Mouse (Mus musculus) adrenal gland, adult (tissue): Measurements from ENCODE around the gene 4933428G20Rik.

ENCODE experiments used
- DNase-seq, 2 experiments: peaks; one replicate each; pipeline ENCODE4 v3.0.0; 2022 to 2023; ENCODE audit warnings: low spot score in 1 of 2; ENCODE audit not compliant: inconsistent age in 2 of 2

Gene 4933428G20Rik

DNA sequence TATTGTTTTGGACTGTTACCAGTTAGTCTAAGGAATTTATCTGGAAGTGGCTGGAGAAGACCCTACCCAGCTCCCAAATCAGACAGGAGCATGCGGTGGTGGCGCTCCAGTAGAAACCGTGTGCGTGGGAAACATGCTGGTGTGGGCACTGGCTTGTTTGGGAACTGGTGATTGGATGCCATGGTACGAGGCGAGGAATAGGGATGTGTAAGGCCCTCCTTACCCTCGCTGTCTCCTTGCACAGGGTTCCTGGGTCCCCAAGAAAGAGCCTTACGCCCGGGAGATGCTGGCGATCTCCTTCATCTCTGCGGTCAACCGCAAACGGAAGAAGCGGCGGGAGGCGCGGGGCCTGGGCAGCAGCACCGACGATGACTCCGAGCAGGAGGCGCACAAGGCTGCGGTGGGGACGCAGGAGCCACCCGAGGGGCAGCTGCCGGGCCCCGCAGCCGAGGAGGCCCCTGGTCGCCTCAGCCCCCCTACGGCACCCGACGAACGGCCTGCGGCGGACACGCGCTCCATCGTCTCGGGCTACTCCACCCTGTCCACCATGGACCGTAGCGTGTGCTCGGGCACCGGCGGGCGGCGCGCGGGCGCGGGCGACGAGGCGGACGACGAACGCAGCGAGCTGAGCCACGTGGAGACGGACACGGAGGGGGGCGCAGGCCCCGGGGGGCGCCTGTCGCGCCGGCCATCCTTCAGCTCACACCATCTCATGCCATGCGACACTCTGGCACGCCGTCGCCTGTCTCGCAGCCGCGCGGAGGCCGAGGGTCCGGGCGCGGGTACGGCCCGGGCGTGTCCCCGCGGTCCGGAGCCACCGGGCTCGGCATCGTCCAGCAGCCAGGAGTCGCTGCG lies at the start of gene 4933428G20Rik:
4933428G20Rik (minus strand) TSS at position 476 of the 855 bp plus-strand sequence.
- DNase-seq, result no peak

DNA sequence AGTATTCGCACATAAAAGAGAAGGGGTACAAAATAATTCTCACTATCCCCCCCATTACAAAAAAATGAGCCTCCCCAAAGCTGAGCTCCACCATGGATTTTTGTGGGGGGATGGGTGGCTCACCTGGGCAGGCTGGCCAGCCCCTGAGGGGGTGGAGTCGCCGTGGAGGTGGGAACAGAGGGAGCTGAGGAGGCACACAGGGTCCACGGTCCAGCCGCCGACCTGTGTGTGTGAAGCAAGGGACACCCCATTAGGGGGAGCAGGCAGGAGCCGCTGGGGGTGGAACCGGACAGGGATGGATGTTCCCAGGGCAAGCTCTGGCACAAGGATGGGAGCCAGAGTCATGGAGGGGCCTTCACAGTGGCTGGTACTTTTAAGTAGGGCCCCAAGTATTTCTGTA lies 48.6 kb upstream of the 4933428G20Rik start:
- DNase-seq, result no peak

DNA sequence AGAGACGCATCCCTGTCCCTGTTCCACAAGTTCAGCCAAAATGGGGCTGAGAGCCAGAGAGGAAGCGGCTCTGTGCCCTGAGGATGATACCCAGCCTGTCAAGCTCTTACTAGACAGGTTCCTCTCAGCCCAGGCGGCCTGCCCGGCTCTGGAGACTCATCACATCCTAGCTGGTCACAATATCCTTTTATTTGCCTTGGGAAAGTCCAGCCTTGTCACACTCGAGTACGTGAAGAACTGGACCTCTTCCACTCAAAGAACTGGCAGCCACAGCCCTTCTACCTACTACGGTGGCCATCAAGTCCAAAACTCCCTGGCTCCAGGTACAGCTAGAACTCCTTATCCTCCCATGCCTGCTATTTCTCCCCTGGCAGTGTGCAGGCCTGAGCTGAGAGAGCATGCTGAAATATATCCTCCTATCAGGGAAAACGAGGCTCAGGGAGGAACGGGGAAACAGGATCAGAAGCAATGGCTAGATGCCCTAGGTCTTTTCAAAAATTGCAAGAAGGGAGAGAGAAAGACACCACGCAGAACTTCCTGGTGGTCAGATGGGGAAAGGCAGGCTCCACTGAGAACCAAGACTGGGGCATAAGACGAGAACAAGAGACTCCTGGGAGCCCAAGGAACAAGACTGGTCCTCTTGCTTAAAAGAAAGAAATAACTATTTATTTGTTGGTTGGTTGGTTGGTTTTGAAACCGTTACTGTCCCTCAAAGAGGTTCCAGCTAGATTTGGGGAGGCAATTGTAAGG lies 48.0 kb upstream of the 4933428G20Rik start:
- DNase-seq, result no peak

DNA sequence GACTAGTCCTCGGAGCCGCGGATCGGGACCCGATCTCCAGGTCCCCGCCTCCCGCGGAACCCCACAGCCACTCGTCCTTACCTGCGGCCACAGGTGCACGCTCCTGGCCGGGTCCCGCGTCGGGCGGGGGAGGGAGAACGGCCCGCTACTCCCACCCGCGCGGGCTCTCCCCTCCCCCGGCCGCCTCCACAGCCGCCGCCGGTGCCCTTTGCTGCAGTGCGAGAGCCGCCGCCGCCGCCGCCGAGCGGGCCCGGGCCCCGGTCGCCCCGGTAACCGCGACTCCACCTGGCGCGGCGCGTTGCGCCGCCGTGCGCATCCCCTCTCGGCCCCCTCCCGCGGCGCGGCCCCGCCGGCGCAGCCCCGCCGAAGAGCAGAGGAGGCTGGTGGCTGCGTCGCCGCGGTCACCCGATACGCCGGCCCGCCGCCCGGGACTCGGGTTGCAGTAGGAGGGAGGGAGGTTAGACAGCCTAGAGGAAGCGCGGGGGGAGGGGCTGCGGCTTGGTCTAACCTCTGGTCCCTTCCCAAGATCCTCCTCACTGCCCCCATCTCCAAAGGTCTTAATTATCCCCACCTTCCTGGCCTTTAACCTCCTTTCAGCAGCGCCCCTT lies 46.8 kb upstream of the 4933428G20Rik start:
- peak in 1 of 2 experiments; percentile 71 for DNase-seq

DNA sequence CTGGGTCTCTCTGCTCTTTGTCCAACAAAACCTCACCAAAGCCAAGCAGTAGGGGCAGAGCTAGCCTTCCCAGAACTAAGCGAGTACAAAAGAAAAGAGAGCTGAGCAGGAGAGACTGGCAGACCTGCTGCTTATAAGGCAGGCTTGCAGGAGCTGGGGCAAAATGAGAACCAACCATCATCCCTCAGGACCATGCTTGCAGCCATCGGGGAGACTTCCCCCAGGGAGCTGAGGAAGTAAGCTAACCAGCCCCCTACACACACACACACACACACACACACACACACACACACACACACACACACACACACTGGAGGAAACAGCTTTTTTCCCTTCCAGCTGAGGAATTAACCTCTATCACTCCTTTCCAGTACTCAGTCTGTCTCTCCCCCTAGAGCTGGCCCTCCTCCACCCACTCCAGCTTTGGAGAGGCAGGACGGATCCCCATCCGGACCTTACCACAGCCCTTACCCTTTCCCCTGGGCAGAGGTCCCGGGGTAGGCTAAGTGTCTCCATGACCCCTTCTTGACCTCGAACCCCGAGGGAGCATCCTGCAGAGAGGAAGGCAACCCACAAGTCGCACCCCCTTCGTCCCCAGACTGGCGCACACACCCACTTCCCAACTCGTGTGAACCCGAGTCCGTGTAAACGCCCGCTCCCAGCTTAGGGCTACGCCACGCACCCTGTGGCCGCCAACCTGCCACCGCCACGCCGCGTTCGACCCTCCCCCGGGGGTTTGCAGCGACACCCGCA lies 45.8 kb upstream of the 4933428G20Rik start:
- DNase-seq, result peak in 1 of 2 experiments; percentile 52

DNA sequence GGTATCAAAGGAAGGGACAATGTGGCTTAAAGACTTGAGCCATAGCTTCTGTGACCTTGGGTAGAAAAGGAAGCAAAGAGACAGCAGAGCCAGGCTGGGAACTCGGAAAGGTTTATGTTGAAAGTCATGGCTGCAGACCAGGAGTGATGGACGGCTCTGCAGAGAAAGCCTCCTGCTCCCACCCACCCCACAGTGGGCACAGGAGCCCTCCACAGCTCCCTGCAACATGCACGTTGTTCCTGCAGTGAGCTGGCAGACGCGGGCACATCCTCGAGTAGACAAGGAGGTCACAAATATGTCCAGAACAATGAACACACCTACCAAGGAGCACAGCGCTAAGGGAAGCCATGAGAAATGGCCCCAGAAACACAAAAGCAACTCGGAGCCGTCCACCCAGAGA lies 43.7 kb upstream of the 4933428G20Rik start:
- no peak for DNase-seq

DNA sequence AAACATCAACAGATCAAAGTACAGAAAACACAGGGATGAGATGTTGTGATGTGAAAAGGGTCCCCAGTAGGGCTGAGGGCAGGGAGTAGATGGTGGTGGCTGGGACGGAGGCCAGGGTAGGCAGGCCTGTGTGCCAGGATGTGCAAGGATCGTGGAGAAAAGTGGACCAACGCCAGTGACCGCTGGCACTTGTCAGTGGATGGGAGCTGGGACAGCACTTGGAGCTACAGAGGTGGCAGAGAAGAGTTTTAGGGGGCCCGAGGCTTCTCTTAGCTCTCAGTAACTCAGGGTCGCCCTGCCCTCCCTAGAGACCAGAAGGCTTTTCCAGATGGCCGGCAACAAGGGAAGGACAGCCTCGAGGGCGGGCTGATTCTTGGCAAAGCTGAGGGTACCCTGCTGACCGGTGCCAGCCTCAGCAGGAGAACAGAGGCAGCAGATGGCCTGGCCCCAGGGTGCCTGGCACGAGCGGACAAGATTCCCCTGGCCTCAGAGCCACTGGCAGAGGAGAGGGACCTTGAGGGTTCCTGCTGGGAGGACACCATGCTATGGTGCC lies 43.1 kb upstream of the 4933428G20Rik start:
- peak; percentile 32 to 67 for DNase-seq

DNA sequence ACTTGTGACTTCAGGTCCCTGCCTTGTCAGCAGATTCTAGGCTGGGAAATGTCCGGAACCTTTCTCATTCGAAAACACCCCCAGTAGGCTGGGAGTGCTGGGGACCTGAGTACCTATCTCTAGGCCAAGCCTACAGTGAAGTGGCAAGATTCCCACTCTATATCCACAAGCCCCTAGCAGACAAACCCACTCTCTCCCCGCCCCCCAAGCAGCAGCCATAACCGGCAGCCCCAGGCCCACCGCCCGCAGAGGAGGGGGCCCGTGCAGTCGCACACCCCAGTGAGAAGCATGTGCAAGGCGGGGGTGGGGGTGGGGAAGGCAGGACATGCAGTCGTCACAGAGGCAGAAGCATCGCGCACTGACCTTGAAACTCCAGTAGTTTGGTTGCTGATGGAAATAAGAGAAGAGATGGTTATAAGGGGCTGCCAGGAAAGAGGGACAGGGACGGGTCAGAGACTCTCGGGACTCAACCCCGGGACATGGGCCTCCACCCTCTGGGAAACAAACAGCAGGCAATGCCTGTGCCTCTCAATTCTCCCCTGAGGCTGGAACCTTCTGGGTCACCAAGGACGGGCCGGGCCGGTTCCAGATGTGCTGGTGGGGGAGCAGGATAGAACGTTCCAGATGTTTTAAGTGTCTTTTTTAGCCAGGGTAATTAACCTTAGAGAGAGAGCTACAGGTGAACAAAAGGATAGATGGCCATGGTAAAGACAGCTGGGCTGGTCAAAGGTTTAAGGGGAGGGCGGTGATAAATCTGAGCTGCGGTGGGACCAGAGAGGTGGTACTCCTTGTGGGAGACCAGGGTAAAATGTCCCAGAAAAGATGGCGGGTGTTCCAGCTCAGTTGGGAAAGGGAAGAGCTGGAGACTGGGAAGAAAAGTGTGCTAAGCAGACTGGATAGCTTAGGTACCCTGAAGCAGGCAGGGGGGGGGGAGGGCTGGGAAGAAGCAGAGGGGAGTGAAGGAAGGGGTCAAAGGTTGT lies 42.3 kb upstream of the 4933428G20Rik start:
- no peak for DNase-seq

DNA sequence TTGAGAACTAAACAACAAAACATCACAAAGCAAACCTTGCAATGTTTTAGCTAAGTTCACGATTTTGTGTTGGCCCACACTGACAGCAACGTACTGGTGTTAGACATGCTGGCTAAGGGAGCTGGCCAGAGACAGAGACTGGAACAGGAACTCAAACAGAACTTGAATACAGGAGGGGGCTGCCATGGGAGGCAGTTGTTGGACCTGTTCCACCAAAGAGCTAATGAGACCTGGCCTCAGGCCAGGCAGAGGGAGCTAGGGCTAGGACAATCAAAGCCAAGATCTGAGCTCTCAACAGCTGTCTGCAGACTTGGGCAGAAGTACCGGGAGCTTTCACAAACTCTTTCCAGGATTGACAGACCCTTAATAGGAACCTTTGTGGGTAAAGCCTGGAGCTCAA lies 40.5 kb upstream of the 4933428G20Rik start:
- DNase-seq, result no peak

DNA sequence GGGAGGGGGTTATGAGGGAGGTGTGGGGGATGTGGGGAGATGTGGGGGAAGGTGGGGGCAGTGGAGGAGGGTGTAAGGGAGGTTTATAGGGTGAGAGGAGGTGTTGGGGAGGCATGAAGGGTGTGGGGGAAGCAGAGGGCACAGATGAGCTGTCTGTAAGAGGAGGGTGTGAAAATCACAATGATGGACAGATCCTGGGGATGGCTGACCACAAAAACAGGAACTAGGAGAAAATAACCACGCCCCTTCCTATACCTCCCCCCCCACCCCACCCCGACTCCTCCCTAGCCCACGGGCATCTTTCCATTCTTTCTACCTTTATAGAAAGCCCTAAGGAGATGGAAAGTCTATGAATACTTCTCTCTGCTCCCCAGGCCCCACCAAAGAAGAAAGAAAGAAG lies 40.0 kb upstream of the 4933428G20Rik start:
- no peak for DNase-seq

DNA sequence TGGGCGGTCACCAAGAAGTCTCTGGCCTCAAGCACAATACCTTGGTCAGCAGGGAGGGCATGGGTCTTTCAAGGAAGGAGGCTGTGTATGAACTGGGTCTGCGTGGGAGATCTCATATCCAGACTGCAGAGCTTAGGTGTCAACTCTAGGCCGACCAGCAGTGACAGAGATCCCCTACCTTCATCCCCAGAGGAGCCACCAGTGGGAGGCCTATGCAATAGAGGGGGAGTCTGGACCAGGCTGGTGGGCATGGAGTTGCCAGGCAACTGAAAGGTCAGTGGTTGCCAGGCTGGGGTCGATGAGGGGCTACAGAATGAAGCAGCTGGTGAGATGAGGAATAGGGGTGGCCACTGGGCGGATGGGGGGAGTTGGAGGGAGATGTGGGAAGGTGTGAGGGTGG lies 39.5 kb upstream of the 4933428G20Rik start:
- DNase-seq, result no peak

DNA sequence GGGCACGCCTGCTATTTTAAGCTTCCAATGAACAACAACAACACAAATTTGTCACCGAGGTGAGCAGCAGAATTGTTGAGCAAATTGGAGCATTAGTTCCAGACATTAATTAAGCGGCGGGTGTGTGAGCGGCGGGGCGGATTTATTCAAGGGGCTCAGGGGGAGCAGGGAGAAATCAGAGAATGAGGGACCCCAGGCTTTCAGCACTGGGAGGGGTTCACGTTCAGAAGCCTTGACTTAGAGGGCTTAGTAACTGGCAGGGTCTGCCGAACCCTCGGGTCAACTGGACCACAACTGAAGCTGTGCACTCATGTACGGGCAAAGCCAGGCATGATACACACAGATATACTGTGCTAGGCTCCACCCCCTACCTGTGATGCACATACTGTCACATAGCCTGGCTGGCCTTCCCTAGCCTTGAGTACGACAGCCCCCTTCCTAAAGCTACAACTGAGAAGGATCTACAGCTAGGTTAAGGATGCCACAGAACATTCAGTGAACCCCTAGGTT lies 37.5 kb upstream of the 4933428G20Rik start:
- no peak for DNase-seq

DNA sequence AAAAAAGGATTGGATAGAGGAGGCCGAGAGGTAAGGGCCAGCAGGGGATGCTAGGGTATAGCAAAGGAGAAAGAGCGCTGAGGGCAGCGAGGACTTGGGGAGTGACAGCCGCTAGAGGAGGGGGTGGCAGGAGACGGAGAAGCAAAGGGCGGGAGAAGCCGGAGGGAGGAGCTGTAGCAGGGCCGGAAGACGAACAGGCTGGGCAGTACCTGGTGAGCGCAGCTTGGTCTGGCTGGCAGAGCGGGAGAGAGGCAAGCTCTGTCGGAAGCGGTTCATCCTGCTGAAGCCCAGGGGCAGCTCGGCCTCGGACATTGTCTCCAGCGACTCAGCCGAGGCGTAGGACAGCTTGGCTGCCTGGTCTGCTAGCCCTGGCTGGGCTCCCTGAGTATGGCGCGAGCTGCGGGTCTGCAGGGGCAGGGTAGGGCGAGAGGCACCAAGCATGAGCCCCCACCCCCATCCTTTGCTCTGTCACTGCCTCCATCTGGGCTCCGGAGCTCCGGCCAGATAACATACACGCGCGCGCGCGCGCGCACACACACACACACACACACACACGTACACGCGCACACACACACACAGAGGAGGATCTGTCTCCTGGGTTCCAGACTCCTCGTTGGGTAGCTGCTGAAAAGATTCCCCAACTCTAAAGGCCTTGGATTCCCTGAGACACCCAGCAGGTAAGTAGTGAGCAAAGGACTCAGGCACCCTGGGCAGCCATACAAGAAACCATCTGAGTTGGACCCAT lies 36.9 kb upstream of the 4933428G20Rik start:
- peak; percentile 42 to 69 for DNase-seq

DNA sequence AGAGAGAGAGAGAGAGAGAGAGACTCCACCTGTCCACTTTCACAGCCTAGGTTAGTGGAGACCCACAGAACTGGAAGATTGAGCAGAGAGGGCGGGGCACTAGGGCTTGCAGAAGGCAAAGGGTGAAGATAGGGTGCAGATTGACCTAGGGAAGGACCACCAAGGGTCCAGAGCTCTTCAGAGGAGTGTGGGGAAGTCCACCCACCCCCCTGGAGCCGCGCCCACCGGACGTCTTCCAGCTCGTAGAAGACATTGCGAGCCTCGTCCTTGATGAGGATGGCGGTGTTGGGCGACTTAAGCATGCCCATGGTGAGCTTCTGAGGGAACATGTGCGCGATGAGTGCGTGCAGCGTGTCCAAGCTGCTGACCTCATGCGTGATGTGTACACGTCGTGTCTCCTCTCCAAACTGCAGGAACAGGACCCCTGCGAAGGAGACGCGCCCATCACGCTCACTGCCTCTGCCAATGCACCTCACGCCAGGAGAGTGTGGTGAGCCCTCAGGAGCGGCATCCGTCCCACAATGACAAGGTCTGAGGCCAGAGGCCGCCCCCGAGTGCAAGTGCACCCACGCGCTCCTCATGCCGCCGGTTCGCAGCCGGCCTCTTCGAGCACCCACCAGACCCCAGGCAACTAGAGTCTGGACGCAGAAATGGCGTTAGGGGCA lies 36.1 kb upstream of the 4933428G20Rik start:
- DNase-seq, result no peak

DNA sequence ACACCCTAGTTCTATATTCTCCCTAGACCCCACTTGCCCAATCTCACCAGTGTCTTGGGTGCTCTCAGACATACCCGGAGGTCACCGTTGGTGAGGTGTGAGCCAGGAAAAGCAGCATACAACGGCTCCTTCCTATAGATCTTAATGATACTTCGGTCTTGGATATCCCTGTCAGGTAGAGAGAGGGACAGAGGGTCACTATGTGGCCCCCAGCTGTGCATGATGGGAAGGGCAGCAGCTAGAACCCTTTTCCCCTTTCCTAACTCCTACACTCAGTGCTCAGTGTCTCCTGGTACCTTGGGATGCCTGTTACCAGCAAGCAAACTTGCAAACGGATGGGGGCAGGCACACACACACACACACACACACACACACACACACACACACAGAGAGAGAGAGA lies 35.5 kb upstream of the 4933428G20Rik start:
- no peak for DNase-seq

DNA sequence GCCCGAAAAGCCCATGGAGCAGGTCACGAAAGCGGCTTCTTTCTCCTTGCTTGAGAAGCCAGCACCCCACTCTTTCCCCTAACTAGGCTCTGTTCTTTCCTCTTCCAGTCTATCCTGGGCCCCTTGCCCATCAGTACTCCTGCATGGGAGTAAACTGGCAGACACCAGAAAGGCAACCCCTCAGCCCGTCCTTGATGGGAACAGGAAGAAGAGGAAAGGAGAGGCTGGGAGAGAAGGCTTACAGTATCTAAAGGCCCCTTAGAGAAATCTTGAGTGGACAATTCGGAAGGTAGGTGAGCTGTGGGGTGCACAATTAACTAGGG lies 35.1 kb upstream of the 4933428G20Rik start:
- no peak for DNase-seq

DNA sequence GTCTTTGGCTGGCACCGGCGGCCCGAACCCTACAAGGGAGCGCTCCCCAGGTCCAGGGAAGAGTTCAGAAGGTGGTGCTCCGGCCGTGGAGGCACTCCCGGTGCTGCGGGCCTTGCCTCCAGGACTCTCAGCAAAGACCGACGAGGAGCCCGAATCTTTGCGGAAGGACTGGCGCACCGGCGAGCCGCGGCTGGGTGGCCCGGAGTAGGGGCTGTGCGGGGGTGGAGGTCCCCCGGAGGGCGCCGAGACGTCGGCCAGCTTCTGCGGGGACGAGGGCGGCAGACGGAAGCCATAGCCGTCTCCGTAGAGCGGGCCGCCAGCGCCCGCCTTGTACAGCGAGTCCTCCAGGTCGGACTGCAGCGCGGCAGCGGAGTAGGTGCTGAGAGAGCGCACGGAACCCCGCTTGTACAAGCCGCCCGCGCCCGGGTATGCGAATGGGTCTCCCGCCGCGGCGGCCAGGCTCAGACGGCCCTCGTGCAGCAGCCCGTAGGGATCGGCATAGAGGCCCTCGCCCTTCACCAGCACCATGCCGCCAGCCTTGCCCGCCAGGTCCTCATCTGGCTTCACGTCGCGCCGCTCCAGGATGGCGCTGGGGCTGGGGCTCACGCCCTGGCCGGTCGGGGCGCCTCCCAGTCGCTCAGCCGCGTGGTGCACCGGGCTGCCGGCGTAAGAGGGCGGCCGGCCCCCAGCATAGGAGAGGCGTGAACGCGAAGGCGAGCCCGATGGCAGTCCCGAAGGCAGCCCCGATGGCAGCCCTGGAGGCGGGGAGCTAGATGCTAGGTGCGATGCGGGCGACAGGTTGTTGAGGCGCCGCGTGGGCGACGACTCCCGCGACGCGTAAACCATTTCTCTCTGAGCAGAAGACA lies 34.5 kb upstream of the 4933428G20Rik start:
- DNase-seq, result peak; percentile 34 to 65
